Mouse (Mus musculus) erythroid progenitor cell, adult 5-6 weeks (primary cell): Measurements from ENCODE around the gene Rps29. TPM values are rescaled to one million over a fixed set of nuclear protein-coding genes. Genes with fewer than 3 reads are reported as not detected.

Source experiments
- ATAC-seq: replicated peaks from 2 replicates; pipeline ENCODE4 v1.8.0; 2016; ENCODE audit warnings: moderate number of reproducible peaks, mild to moderate bottlenecking, moderate TSS enrichment, inconsistent platforms; ENCODE audit not compliant: poor library complexity, low FRiP score, severe bottlenecking
- total RNA-seq, 2 experiments: library from RNA; stranded (forward) in 1 of 2; stranded (reverse) in 1 of 2; fragments of 150-400 nt in 1 of 2; fragments of 186-747, 209-891 nt in 1 of 2; gene quantifications; 2 replicates each; pipeline versions ENCODE4 v1.2.3 to v1.2.4; 2015 to 2017; ENCODE audit warnings: low replicate concordance in 2 of 2

Rps29 gene
- total RNA-seq (2015; ENCODE audit: low replicate concordance) (901 and 1,018 TPM in 2 replicates), total RNA-seq (2017; ENCODE audit: low replicate concordance) (424 and 1,088 TPM in 2 replicates)

DNA sequence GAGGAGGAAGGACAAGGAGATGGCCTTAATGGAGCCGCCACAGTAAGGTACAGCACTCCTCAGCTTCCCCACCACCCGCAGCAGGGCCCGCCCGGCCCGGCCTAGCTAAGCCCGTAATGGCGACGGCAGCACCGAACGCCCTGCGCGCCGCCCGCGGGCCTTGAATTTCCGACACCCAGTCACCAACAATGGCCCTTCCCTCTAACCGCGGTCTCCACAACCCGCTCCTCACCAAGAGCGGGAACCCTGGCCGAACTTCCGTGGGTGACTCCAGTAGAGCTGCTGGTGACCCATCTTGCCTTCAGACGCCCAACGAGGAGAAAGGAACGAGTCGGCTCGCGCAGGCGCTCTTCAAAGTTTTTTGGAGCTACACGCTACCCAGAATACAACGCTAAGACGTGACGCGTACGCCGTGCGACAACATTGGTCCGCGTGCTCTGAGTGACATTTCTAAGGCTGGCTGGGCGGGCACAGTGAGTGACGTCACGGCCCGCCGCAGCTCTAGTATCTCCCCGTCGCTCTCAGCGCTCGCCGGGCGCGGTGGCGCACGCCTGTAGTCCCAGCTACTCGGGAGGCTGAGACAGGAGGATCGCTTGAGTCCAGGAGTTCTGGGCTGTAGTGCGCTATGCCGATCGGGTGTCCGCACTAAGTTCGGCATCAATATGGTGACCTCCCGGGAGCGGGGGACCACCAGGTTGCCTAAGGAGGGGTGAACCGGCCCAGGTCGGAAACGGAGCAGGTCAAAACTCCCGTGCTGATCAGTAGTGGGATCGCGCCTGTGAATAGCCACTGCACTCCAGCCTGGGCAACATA lies at the start of gene Rps29:
Rps29 (minus strand) TSS at position 422 of the 813 bp plus-strand sequence.
- ATAC-seq, result peak; percentile 94

GRCm38 (mm10) chr12:69208520-69208919 lies 49.5 kb upstream of the Rps29 start:
- ATAC-seq, result no peak

DNA sequence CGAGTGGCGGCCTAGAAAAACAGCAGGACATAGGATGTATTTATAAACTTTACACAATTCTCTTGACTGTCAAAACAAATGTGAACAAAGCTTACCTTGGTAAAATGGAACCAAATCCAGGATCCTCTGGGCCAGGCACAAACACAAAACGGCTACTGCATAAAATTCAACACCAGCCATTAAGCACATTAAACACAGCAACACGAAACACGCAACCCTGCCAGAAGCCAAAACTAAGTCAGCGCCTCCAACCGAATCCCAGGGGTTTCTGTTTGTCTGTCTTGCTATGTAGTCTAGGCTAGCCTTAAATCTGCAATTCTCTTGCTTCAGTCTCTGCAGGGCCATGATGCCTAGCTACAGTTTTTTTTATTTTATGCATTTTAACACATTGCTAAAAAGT lies 48.9 kb upstream of the Rps29 start:
- no peak for ATAC-seq

DNA sequence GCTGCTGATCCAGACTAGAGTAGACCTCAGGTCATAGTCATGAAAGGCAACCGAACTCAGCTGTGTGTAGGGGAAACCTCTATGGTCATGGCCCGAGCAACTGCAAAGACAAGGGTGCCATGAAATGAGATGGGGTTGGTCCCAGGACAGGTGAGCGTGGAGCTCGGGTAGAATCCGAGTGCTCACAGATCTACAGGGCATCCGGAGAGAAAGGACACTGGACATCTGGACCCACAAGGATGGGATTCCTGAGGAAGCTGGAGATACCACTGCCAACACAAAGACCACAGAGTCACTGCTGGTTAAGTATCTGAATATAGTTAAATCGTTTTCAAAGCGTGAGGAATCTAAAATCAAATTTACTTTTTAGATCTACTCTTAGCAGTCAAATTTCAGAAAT lies 48.4 kb upstream of the Rps29 start:
- no peak for ATAC-seq

- no peak for ATAC-seq
Measured at GRCm38 (mm10) chr12:69204052-69204833, 45.3 kb upstream of the Rps29 start, which contains the start of gene Gm49384. Gene Gm49384 (minus strand): TSS chr12:69204267.

DNA sequence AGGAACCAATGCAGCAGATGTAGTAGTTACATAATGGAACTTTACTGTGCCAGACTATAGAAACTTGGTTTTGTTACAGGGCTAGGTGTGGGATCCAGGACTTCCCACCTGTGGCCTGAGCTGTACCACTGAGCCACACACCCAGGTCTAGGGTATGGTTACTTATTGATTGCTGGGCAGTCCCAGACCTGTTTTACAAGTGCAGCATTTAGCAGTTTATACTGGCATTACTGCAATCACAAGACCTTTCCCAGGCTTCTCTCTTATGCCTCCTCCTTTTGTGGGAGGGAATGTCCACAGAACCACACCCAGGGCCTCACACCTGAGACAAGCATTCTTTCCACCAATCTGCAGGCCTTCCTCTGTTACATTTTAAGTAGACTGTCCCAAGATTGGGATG lies 40.0 kb upstream of the Rps29 start:
- ATAC-seq, result no peak

DNA sequence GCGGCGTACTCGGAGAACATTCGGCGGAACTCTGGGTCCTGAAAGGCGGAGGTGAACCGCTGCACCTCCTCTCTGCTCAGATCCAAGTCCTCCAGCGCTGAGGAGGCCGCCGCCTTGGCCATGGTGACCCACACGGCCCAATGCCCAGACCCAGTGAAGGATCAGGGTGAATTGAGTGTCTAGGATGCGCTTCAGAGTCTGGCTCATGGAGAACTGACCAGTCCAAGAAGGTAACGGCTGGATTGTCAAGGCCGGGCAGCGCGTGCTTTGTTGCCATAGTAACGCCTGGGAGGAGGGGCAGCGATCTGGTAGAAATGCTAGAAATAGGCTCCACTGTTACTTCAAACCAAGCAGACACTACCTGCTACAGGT lies 39.2 kb upstream of the Rps29 start, which contains the start of gene Dnaaf2:
Dnaaf2 (minus strand) TSS at position 266 of the 372 bp plus-strand sequence.
- peak; percentile 59 for ATAC-seq

DNA sequence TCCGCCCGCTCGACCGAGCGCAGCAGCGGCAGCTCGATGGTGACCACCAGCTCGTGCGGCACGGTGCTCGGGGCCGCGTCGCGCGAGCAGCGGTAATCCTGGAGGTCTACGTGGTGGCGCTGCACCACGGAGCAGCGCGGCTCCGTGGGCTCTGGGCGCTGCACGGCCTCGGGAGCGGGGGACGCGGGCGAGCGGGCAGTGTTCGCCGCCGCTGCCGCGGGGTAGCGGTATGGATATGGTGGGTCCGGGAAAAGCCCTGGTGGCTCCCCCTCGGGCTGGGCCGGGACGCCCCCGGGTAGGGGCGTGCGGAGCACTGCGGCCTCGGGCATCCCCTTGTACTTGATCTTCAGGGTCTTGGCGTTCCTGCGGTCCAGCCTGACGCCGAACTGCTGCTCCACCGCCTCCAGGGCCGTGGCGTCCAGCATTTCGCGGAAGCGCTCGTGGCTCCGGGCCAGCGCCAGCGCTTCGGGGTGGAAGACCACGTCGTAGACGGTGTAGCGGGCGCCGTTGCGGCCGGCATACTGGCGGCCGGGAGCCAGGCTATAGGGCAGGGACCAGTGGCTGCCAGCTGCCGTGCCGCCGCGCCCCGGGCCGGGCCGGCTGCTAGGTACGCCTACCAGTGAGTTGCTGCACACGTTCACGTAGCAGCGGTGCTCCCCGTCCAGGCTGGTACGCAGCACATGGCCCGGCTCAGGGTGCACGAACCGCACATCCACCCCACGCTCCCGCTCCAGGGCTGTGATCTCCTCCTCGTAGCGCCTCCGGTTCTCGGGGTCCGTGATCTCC lies 38.6 kb upstream of the Rps29 start:
- peak; percentile 84 for ATAC-seq

DNA sequence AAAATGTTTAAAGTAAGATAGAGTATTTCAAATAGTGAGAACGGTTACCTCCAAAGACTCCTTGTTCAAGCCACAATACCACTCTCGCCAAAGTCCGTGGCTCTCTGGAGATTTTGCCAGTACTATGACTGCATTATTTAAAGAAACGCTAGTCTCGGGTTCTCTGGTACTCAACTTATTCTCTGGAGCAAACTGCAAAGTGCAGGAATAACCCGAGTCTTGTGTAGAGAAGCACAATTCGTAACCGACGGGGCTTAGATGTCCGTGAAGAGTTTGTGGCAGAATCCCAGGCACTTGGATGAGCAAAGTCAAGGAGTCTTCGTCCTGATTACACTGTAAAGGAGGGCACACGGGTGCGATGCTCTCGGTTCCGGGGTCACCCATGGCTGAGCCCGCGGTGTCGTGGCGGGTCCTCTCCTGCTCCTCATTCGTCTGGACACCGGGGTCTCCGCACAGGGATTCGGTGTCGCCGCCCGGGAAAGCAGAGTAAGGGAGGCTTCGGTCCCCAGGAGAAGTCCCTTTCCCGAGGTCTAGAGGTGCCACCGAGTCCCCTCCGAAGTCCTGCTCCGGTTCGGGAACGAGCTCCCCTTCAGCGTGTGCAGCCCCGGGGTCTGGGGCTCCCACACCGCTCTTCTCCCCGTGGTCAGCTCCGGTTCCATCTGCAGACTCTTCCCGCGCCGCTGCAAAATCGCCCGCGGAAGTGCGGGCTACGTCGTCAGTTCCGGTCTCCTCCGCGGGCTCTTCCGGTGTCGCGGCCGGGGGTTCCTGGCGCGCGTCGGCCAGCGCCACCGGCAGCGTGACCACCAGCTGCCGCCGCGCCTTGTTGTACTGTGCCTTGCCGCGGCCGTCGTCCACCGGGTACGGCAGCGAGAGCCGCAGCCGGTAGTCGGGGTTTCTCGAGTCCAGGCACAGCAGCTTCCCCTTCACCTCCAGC lies 37.7 kb upstream of the Rps29 start, which contains the start of gene Gm49383:
Gm49383 (minus strand) TSS at position 661 of the 934 bp plus-strand sequence.
- ATAC-seq, result peak; percentile 74

GRCm38 (mm10) chr12:69192637-69193036 lies 33.7 kb upstream of the Rps29 start:
- ATAC-seq, result no peak

DNA sequence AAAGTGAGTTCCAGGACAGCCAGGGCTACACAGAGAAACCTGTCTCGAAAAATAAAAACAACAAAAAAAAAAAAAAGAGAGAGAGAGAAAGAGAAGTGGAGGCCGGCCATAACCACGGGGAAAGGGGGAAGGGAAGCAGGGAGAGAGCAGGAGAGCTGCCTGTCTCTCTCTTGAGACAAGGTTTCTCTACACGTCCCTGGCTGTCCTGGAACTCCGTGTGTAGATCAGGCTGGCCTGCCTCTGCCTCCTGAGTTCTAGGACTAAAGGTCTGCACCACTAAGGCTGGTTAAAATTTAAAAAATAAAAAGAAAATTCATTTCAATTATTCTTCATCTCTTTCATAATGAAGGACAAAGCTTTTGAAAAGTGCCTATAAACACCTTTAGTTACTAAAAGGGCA lies 32.4 kb upstream of the Rps29 start:
- no peak for ATAC-seq

- 0 out of 2 replicates have a peak, but pooled peaks have one; percentile 60 for ATAC-seq
Measured at GRCm38 (mm10) chr12:69190522-69190921, 31.5 kb upstream of the Rps29 start.

GRCm38 (mm10) chr12:69190074-69190473 lies 31.1 kb upstream of the Rps29 start:
- no peak for ATAC-seq

DNA sequence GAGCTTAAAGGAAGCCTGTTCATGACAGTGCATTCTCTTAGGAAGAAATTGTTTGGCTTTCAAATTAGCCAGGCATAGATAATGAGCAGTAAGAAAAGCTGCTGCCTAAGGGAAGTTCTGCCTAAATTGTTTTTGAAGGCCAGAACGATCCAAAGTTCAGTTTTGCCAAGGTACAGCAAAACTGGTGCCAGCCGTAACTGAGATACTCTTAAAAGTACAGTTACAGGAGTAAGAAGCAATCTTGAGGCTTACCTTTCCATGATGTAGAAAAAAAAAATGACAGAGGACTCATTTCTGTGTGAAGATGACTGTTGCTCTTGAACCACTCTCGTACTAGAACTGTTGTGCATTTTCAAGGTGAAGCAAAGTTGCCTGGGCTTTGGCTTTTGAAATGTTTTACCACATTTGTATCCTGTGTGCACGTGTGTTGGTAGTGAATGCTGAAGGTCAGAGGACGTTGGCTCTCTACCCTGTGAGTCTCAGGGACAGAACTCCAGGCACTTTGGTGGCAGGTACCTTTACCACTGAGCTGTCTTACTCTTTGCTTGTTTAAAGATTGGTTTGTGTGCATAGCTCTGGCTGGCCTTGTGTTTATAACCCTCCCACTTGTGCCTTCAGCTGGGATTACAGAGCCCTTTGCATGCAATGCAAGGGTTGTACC lies 28.0 kb upstream of the Rps29 start:
- no peak for ATAC-seq

DNA sequence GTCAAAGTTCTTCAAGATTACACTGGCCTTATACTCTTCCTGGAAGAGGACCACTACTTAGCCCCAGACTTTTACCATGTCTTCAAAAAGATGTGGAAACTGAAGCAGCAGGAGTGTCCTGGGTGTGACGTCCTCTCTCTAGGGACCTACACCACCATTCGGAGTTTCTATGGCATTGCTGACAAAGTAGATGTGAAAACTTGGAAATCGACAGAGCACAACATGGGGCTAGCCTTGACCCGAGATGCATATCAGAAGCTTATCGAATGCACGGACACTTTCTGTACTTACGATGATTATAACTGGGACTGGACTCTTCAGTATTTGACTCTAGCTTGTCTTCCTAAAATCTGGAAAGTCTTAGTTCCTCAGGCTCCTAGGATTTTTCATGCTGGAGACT lies 26.4 kb upstream of the Rps29 start:
- no peak for ATAC-seq

DNA sequence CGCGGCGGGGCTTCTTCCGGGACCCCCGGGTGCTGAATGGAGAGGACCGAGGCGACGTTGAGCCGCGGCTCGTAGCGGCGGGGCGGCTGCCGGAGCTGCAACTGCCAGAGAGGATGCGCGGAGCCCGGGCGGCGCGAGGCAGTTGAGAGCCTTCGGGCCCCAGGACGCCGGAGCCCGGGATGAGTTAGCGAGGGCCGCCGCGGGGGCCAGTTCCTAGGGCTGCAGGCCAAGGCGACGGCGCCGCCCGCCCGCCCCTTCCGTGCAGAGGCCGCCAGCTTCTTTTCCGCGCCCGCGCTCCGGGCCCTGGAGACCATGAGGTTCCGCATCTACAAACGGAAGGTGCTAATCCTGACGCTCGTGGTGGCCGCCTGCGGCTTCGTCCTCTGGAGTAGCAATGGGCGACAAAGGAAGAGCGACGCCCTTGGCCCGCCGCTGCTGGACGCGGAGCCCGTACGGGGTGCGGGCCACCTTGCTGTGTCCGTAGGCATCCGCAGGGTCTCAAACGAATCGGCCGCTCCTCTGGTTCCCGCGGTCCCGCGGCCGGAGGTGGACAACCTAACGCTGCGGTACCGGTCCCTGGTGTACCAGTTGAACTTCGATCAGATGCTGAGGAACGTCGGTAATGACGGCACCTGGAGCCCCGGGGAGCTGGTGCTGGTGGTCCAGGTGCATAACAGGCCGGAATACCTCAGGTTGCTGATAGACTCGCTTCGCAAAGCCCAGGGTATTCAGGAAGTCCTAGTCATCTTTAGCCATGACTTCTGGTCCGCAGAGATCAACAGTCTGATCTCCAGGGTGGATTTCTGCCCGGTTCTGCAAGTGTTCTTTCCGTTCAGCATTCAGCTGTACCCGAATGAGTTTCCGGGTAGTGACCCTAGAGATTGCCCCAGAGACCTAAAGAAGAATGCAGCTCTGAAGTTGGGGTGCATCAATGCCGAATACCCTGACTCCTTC lies 25.6 kb upstream of the Rps29 start:
- peak; percentile 52 for ATAC-seq

GRCm38 (mm10) chr12:69183583-69184308 lies 24.8 kb upstream of the Rps29 start, which contains the start of the genes Rpl36al and Mgat2:
Gene Rpl36al (minus strand): TSS chr12:69184083.
Gene Mgat2 (plus strand): TSS chr12:69184157.
- ATAC-seq, result peak; percentile 96
